Mouse (Mus musculus): Measurements from ENCODE around the gene Gpr179. TPM values are rescaled to one million over a fixed set of nuclear protein-coding genes. Genes with fewer than 3 reads are reported as not detected.
A peak's percentile ranks its signal among the peaks of the same experiment; 100 is the strongest.

The Gpr179 gene
- polyA plus RNA-seq, 1 experiment: 0.08 TPM

DNA sequence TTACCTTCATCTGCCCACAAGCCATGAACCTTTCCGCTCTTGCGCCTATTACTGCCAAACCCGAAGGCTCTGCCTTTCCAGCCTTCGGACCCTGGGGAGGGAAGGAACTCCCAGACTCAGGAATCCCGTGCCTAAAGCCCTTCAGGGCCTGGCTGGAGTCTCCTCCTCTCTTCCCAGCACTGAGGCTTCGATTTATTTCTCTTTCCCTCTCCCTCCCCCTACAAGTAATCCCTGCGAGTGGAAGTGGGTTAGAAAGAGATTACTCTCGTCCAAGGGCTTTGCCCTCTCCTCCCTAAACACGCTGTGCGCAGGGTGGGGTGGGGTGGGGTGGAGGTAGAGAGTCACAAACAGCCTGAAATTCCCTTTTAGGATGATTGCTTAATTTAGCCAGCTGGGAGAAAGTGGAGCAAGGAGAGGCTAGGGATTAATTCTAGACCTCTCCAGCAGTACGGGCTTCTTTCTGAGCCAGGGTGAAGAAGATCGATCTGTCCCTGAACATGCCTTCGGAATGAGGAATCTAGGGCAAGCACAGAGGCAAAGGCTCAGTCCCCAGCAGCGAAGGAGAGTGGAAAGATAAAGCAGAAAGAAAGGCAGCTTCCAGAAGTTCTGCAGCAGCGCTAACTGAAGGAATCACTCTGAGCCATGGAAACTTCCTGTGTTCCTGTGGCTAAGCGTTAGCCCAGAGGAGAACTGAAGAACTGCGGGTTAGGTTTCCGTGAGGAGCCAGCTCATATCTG, 40.8 kb downstream of the Gpr179 start:
- Histone ChIP-seq H3K36me3 (ENCODE audit: control insufficient read depth, insufficient read depth) (no peaks in the 10 kb centered on the region), H3K79me2 (ENCODE audit: control insufficient read depth, insufficient read depth) (peaks cover under 1% of the 10 kb centered on the region), H3K27me3 (ENCODE audit: control insufficient read depth, insufficient read depth, insufficient read length) (no peaks in the 10 kb centered on the region), H3ac (ENCODE audit: control insufficient read depth, insufficient read length) (no peak overlapping the region), H3K4me2 (ENCODE audit: low read depth) (peak overlapping the region; percentile 98), H3K4me3 (peak overlapping the region; percentile 28)
- TF ChIP-seq TCF3 (IDR thresholded peaks at IDR 0.05; ENCODE audit: insufficient read length, low read depth) (no peak), MYOD1 (IDR thresholded peaks at IDR 0.05; ENCODE audit: control insufficient read depth in 1 of 3, insufficient read length in 2 of 3, low read depth in 2 of 3) (no peak), POLR2A (IDR thresholded peaks at IDR 0.05; ENCODE audit: insufficient read length, low read depth) (no peak), CEBPB (IDR thresholded peaks at IDR 0.05; ENCODE audit: insufficient read depth, poor library complexity, severe bottlenecking) (0 out of 2 replicates have a peak, but pooled peaks have one; percentile 50), POLR2AphosphoS2 (IDR thresholded peaks at IDR 0.05; ENCODE audit: insufficient read length, low read depth) (no peak), REST (IDR thresholded peaks at IDR 0.05; ENCODE audit: insufficient read depth, insufficient read length) (no peak), TCF12 (IDR thresholded peaks at IDR 0.05; ENCODE audit: insufficient read depth, poor library complexity, severe bottlenecking) (no peak), SRF (IDR thresholded peaks at IDR 0.05; ENCODE audit: control insufficient read depth, insufficient read length, low read depth) (no peak)

GRCm38 (mm10) chr11:97309911-97310571, 41.8 kb downstream of the Gpr179 start:
- Histone ChIP-seq H3ac (ENCODE audit: control insufficient read depth, insufficient read length) (peak overlapping the region; percentile 42), H3K4me2 (ENCODE audit: low read depth) (peak overlapping the region; percentile 98), H3K4me3 (peak overlapping the region; percentile 28), H3K36me3 (ENCODE audit: control insufficient read depth, insufficient read depth) (no peaks in the 10 kb centered on the region), H3K27me3 (ENCODE audit: control insufficient read depth, insufficient read depth, insufficient read length) (no peaks in the 10 kb centered on the region), H3K79me2 (ENCODE audit: control insufficient read depth, insufficient read depth) (no peaks in the 10 kb centered on the region)
- TF ChIP-seq POLR2AphosphoS2 (IDR thresholded peaks at IDR 0.05; ENCODE audit: insufficient read length, low read depth) (peak; percentile 31), MYOG (IDR thresholded peaks at IDR 0.05; ENCODE audit: control insufficient read depth in 1 of 3, insufficient read depth in 1 of 3, insufficient read length in 2 of 3, low read depth in 2 of 3) (no peak), TCF3 (IDR thresholded peaks at IDR 0.05; ENCODE audit: insufficient read length, low read depth) (no peak), CEBPB (IDR thresholded peaks at IDR 0.05; ENCODE audit: insufficient read depth, poor library complexity, severe bottlenecking) (0 out of 2 replicates have a peak, but pooled peaks have one; percentile 2), SRF (IDR thresholded peaks at IDR 0.05; ENCODE audit: control insufficient read depth, insufficient read length, low read depth) (no peak), MAX (IDR thresholded peaks at IDR 0.05; ENCODE audit: low read depth) (no peak), E2F4 (IDR thresholded peaks at IDR 0.05; ENCODE audit: insufficient read depth) (no peak)

DNA sequence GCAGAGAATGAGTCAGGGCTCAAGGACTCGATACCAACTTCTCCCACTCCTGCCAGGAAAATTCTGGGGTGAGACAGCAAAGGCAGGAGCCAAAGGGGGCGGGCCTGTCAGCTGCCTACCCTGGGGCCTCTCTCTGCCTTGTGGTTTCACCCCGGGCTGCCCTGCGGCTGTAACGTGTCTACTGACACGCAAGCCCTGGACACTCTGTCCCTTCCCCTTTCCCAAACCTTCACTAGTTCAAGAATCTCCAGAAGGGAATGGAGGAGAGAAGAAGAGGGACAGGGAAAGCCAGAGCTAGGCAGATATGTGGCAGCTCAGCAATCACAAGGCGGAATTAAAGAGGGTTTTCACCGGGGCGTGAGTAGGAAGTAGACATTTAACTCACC, 42.4 kb downstream of the Gpr179 start:
- TF ChIP-seq REST (IDR thresholded peaks at IDR 0.05; ENCODE audit: insufficient read depth, insufficient read length) (no peak), USF1 (IDR thresholded peaks at IDR 0.05; ENCODE audit: low read depth) (no peak), POLR2A (IDR thresholded peaks at IDR 0.05; ENCODE audit: insufficient read length, low read depth) (peak; percentile 50), CEBPB (IDR thresholded peaks at IDR 0.05; ENCODE audit: insufficient read depth, poor library complexity, severe bottlenecking) (no peak), SRF (IDR thresholded peaks at IDR 0.05; ENCODE audit: control insufficient read depth, insufficient read length, low read depth) (no peak), TCF12 (IDR thresholded peaks at IDR 0.05; ENCODE audit: insufficient read depth, poor library complexity, severe bottlenecking) (no peak), MYOG (IDR thresholded peaks at IDR 0.05; ENCODE audit: control insufficient read depth in 1 of 3, insufficient read depth in 1 of 3, insufficient read length in 2 of 3, low read depth in 2 of 3) (peak in 1 of 3 experiments; percentile 83), MAX (IDR thresholded peaks at IDR 0.05; ENCODE audit: low read depth) (no peak), MYOD1 (IDR thresholded peaks at IDR 0.05; ENCODE audit: control insufficient read depth in 1 of 3, insufficient read length in 2 of 3, low read depth in 2 of 3) (peak in 2 of 3 experiments; percentile 63 to 80), E2F4 (IDR thresholded peaks at IDR 0.05; ENCODE audit: insufficient read depth) (no peak), POLR2AphosphoS2 (IDR thresholded peaks at IDR 0.05; ENCODE audit: insufficient read length, low read depth) (peak; percentile 21), TCF3 (IDR thresholded peaks at IDR 0.05; ENCODE audit: insufficient read length, low read depth) (no peak)
- Histone ChIP-seq H3K27me3 (ENCODE audit: control insufficient read depth, insufficient read depth, insufficient read length) (no peaks in the 10 kb centered on the region), H3ac (ENCODE audit: control insufficient read depth, insufficient read length) (peak overlapping the region; percentile 42)

GRCm38 (mm10) chr11:97308806-97309450, 42.9 kb downstream of the Gpr179 start:
- no peaks in the 10 kb centered on the region for H3K27me3 ChIP-seq (ENCODE audit: control insufficient read depth, insufficient read depth, insufficient read length)
- H3K4me2 ChIP-seq (ENCODE audit: low read depth): peak overlapping the region; percentile 98
- H3K36me3 ChIP-seq (ENCODE audit: control insufficient read depth, insufficient read depth): no peaks in the 10 kb centered on the region
- H3K79me2 ChIP-seq (ENCODE audit: control insufficient read depth, insufficient read depth): no peaks in the 10 kb centered on the region
- peak overlapping the region; percentile 42 for H3ac ChIP-seq (ENCODE audit: control insufficient read depth, insufficient read length)
- peak overlapping the region; percentile 28 for H3K4me3 ChIP-seq
- TF ChIP-seq REST (IDR thresholded peaks at IDR 0.05; ENCODE audit: insufficient read depth, insufficient read length) (no peak), USF1 (IDR thresholded peaks at IDR 0.05; ENCODE audit: low read depth) (no peak), E2F4 (IDR thresholded peaks at IDR 0.05; ENCODE audit: insufficient read depth) (no peak), MYOG (IDR thresholded peaks at IDR 0.05; ENCODE audit: control insufficient read depth in 1 of 3, insufficient read depth in 1 of 3, insufficient read length in 2 of 3, low read depth in 2 of 3) (no peak), POLR2AphosphoS2 (IDR thresholded peaks at IDR 0.05; ENCODE audit: insufficient read length, low read depth) (no peak), POLR2A (IDR thresholded peaks at IDR 0.05; ENCODE audit: insufficient read length, low read depth) (no peak), MYOD1 (IDR thresholded peaks at IDR 0.05; ENCODE audit: control insufficient read depth in 1 of 3, insufficient read length in 2 of 3, low read depth in 2 of 3) (no peak), TCF3 (IDR thresholded peaks at IDR 0.05; ENCODE audit: insufficient read length, low read depth) (no peak), CEBPB (IDR thresholded peaks at IDR 0.05; ENCODE audit: insufficient read depth, poor library complexity, severe bottlenecking) (no peak), SRF (IDR thresholded peaks at IDR 0.05; ENCODE audit: control insufficient read depth, insufficient read length, low read depth) (no peak), TCF12 (IDR thresholded peaks at IDR 0.05; ENCODE audit: insufficient read depth, poor library complexity, severe bottlenecking) (no peak)

More for the DNA sequence above, 42.4 kb downstream of the Gpr179 start:
- H3K79me2 ChIP-seq (ENCODE audit: control insufficient read depth, insufficient read depth): no peaks in the 10 kb centered on the region
- H3K4me3 ChIP-seq: peak overlapping the region; percentile 28
- H3K36me3 ChIP-seq (ENCODE audit: control insufficient read depth, insufficient read depth): no peaks in the 10 kb centered on the region
- H3K4me2 ChIP-seq (ENCODE audit: low read depth): peak overlapping the region; percentile 98

Measured in myocyte (in vitro differentiated cells).